Mouse (Mus musculus) forebrain, embryonic 14.5 days (tissue): Measurements from ENCODE around the gene Gpr19. TPM values are rescaled to one million over a fixed set of nuclear protein-coding genes. Genes with fewer than 3 reads are reported as not detected.

Experiments
- polyA plus RNA-seq: library from polyadenylated mRNA; unstranded; fragments of >200 nt; fragmentation: Nextera tagmentation; extraction: Ambion mirVana; gene quantifications from 2 replicates; pipeline ENCODE4 v1.2.1, GENCODE M21; 2014

The Gpr19 gene
- polyA plus RNA-seq, 1 experiment from 2014 or later = 42.4 TPM

Other genes starting within 250 kb of the Gpr19 start
- gene Dusp16, start 106.0 kb downstream of the Gpr19 start, polyA plus RNA-seq = 9.3 and 9.4 TPM in 2 replicates
- 1.8 and 2.9 TPM in 2 replicates for gene Crebl2, start 68.4 kb downstream of the Gpr19 start, polyA plus RNA-seq
- gene Cdkn1b, start 21.8 kb upstream of the Gpr19 start, polyA plus RNA-seq = 58.8 and 63.3 TPM in 2 replicates
- 3.5 and 4.8 TPM in 2 replicates for gene Apold1, start 83.1 kb upstream of the Gpr19 start, polyA plus RNA-seq
- 79.8 and 87.1 TPM in 2 replicates for gene Ddx47, start 113.0 kb upstream of the Gpr19 start, polyA plus RNA-seq
- 0.61 and 0.95 TPM in 2 replicates for gene Gprc5a, start 167.1 kb upstream of the Gpr19 start, polyA plus RNA-seq
- gene Gprc5d, start 219.7 kb upstream of the Gpr19 start, polyA plus RNA-seq = not detected in 2 replicates